Mouse (Mus musculus) neural tube, embryonic 13.5 days (tissue): ENCODE results near the gene Hist1h2ag. TPM values are rescaled to one million over a fixed set of nuclear protein-coding genes. Genes with fewer than 3 reads are reported as not detected.
A peak's percentile ranks its signal among the peaks of the same experiment; 100 is the strongest.

Experiments
- ATAC-seq: fragments of 200-750 bp; cut with Nextera tagmentation; 2 replicates; pipeline ENCODE4 v1.8.0; 2017; ENCODE audit warnings: low read depth, mild to moderate bottlenecking, moderate TSS enrichment, moderate library complexity
- H3K27ac ChIP-seq: fragments of 300-500 bp; sonication (generic); replicated peaks from 2 replicates; pipeline ENCODE4 v1.5.1; 2015; ENCODE audit warnings: moderate library complexity, mild to moderate bottlenecking, inconsistent platforms
- H3K27me3 ChIP-seq: fragments of 300-500 bp; sonication (generic); 2 replicates; pipeline ENCODE4 v1.6.1; 2015; ENCODE audit warnings: mild to moderate bottlenecking, inconsistent platforms
- H3K36me3 ChIP-seq: fragments of 300-500 bp; sonication (generic); 2 replicates; pipeline ENCODE4 v1.6.1; 2015; ENCODE audit warnings: mild to moderate bottlenecking, inconsistent platforms
- H3K4me1 ChIP-seq: fragments of 300-500 bp; sonication (generic); replicated peaks from 2 replicates; pipeline ENCODE4 v1.6.1; 2015; ENCODE audit warnings: inconsistent platforms
- H3K4me2 ChIP-seq: fragments of 300-500 bp; sonication (generic); 2 replicates; pipeline ENCODE4 v1.6.1; 2015; ENCODE audit warnings: inconsistent platforms, mild to moderate bottlenecking, moderate library complexity
- H3K4me3 ChIP-seq: fragments of 300-500 bp; sonication (generic); 2 replicates; pipeline ENCODE4 v1.5.1; 2015; ENCODE audit warnings: mild to moderate bottlenecking, inconsistent platforms
- H3K9ac ChIP-seq: fragments of 300-500 bp; sonication (generic); 2 replicates; pipeline ENCODE4 v1.6.1; 2015; ENCODE audit warnings: moderate library complexity, mild to moderate bottlenecking, inconsistent platforms
- H3K9me3 ChIP-seq: fragments of 300-500 bp; sonication (generic); 2 replicates; pipeline ENCODE4 v1.6.1; 2016; ENCODE audit warnings: inconsistent platforms
- WGBS: fragments of 180-500 bp; shearing (Covaris S2); methylation state at CpG from one replicate; pipeline ENCODE4 v1.1.7; 2015; 5-methylcytosine and 5-hydroxymethylcytosine counted together
- polyA plus RNA-seq: library from polyadenylated mRNA; unstranded; fragments of >200 nt; fragmentation: Nextera tagmentation; extraction: Ambion mirVana; gene quantifications from 2 replicates; pipeline ENCODE4 v1.2.1, GENCODE M21; 2015

Gene Hist1h2ag
- polyA plus RNA-seq, 1 experiment from 2014 or later = 11.4 TPM

GRCm38 (mm10) chr13:22001823-22002222, 40.9 kb downstream of the Hist1h2ag start:
- Histone ChIP-seq H3K9me3 (no peaks in the 10 kb centered on the region), H3K4me3 (no peak overlapping the region), H3K4me2 (no peak overlapping the region), H3K4me1 (peaks cover 20% of the 10 kb centered on the region), H3K36me3 (no peaks in the 10 kb centered on the region), H3K9ac (no peak overlapping the region), H3K27ac (no peak overlapping the region), H3K27me3 (peaks cover 100% of the 10 kb centered on the region)
- 20% methylated on average over 5 of the region's 5 CpGs for WGBS
- ATAC-seq = no peak

GRCm38 (mm10) chr13:22001346-22001745, 41.4 kb downstream of the Hist1h2ag start:
- Histone ChIP-seq H3K4me2 (no peak overlapping the region), H3K36me3 (no peaks in the 10 kb centered on the region), H3K27me3 (peaks cover 100% of the 10 kb centered on the region), H3K4me3 (no peak overlapping the region), H3K9ac (no peak overlapping the region), H3K27ac (no peak overlapping the region), H3K9me3 (no peaks in the 10 kb centered on the region), H3K4me1 (peaks cover 18% of the 10 kb centered on the region)
- ATAC-seq = no peak
- WGBS = 56% methylated on average over 2 of the region's 2 CpGs

DNA sequence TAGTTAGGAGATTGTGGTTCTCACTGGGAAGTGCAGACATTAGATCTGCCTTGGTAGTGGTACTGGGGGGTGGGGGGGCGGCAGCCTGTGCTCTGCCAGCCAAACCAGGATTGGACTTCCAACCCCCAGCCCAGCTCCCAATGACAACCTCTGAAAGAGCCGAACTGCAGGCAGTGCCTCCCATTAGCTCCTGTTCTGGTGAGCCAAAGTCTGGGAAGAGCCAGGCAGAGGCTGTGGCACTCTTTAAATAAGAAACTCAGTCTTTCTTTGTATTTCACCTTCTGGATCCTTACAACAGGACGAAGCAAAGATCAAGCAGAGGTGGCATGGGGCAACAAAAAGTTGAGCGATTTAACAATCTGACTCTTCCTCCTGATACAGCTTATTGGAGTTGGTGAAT, 43.6 kb downstream of the Hist1h2ag start:
- no peak overlapping the region for H3K9ac ChIP-seq
- no peak overlapping the region for H3K4me3 ChIP-seq
- no peak for ATAC-seq
- H3K4me2 ChIP-seq = no peak overlapping the region
- no peak overlapping the region for H3K27ac ChIP-seq
- H3K36me3 ChIP-seq = no peaks in the 10 kb centered on the region
- no peaks in the 10 kb centered on the region for H3K9me3 ChIP-seq
- peaks cover 99% of the 10 kb centered on the region for H3K27me3 ChIP-seq
- 30% methylated on average over 4 of the region's 4 CpGs for WGBS
- H3K4me1 ChIP-seq = peaks cover 17% of the 10 kb centered on the region

- 25% methylated on average over 3 of the region's 3 CpGs for WGBS
- H3K4me1 ChIP-seq = peaks cover 17% of the 10 kb centered on the region
- H3K4me3 ChIP-seq = no peak overlapping the region
- no peak overlapping the region for H3K9ac ChIP-seq
- H3K27me3 ChIP-seq = peaks cover 99% of the 10 kb centered on the region
- no peak overlapping the region for H3K27ac ChIP-seq
- no peaks in the 10 kb centered on the region for H3K9me3 ChIP-seq
- no peaks in the 10 kb centered on the region for H3K36me3 ChIP-seq
- no peak overlapping the region for H3K4me2 ChIP-seq
- no peak for ATAC-seq
Measured at GRCm38 (mm10) chr13:21998412-21998811, 44.3 kb downstream of the Hist1h2ag start.

DNA sequence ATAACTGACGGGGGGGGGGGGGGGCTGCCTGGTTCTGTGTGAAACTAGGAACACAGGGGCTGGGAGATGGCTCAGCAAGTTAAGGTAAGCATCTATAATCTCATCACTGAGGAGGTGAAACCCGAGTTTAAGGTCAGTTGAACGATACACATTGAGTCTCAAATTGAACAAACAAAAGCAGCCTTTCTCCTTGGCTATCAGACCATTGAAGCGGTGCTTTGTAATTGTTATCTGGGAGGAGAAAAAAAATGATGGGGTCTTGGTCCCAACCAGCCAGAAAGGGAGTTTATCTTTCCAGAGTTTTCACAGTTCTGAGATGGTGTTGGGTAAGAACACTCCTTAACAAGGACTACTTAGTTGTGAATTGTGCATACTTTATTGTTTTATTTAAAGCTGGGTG, 44.9 kb downstream of the Hist1h2ag start:
- peaks cover 97% of the 10 kb centered on the region for H3K27me3 ChIP-seq
- WGBS = 7% methylated on average over 4 of the region's 4 CpGs
- H3K36me3 ChIP-seq = no peaks in the 10 kb centered on the region
- no peak for ATAC-seq
- H3K9me3 ChIP-seq = no peaks in the 10 kb centered on the region
- H3K27ac ChIP-seq = no peak overlapping the region
- no peak overlapping the region for H3K4me2 ChIP-seq
- H3K4me3 ChIP-seq = no peak overlapping the region
- peaks cover 17% of the 10 kb centered on the region for H3K4me1 ChIP-seq
- no peak overlapping the region for H3K9ac ChIP-seq

DNA sequence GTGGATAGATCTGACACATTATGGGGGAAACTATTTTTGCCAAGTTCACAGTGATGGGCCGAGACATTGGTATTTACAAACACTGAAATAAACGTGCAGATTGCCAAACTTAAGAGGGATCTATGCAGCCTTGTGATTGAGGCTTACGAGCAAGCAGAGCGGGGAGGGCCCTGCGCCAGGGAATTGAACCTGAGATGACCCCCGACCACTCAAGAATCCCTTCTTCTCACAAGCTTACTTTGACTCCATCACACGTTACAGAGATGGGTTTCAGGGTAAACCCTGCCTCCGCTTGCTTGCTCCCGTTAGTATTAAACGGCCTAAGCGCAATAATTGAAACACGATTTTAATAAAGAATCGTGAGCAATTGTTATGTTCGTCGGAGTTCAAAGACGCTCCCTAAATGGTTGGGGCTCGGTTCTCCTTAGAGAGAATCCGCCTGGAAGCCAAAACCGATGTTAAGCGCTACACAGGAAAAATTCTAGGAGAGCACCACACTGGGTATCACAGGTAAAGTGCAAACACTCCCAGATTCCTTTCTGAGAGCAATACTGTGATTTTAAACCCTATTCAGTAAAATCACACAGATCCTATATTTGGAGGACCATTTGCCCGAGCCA, 45.4 kb downstream of the Hist1h2ag start:
- under 1% methylated on average over 21 of the region's 21 CpGs for WGBS
- Histone ChIP-seq H3K4me2 (peak overlapping the region; percentile 34), H3K27me3 (peaks cover 97% of the 10 kb centered on the region), H3K36me3 (no peaks in the 10 kb centered on the region), H3K9me3 (no peaks in the 10 kb centered on the region), H3K9ac (no peak overlapping the region), H3K4me3 (0 out of 2 replicates have a peak overlapping the region, but pooled peaks have one; percentile 12), H3K4me1 (peaks cover 17% of the 10 kb centered on the region), H3K27ac (no peak overlapping the region)
- ATAC-seq = no peak

GRCm38 (mm10) chr13:21996840-21997185, 45.9 kb downstream of the Hist1h2ag start:
- Histone ChIP-seq H3K36me3 (no peaks in the 10 kb centered on the region), H3K9ac (no peak overlapping the region), H3K4me1 (peaks cover 17% of the 10 kb centered on the region), H3K9me3 (no peaks in the 10 kb centered on the region), H3K27me3 (peaks cover 97% of the 10 kb centered on the region), H3K4me3 (peak overlapping the region; percentile 12; the same call in 1 of the 2 replicates), H3K4me2 (peak overlapping the region; percentile 34), H3K27ac (no peak overlapping the region)
- no peak for ATAC-seq
- WGBS = under 1% methylated on average over 13 of the region's 13 CpGs

DNA sequence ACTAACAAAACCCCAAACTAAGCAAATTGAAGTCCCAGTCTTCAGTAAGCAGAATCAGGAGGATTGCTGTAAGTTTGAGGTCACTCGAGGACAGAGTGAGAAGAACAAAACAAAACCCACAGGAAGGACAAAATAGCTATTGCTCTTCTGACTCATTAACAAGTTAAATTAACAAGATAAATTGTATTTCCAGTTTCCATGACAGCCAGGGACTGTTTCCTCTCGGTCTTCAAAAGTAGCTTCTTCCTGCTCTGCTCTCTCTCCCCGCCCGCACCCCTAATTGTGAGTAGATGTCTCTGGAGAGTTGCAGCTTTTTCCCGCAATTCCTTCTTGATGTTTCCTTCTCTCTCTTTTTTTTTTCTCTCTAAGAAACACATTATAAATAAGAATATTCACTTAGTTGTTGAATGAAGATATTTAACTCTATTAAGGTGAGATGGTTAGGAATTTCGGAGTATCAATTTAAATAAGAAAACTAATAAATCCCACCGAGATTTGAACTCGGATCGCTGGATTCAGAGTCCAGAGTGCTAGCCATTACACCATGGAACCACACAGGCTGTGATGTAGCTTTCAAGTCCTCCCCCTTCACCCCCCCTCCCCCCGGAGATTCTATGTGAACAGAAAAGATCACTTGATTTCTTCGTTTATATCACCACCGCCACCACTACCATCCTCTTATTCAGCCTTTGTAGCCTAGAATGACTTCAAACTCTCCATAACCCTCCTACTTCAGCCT, 46.5 kb downstream of the Hist1h2ag start:
- peak overlapping the region; percentile 12; the same call in 1 of the 2 replicates for H3K4me3 ChIP-seq
- no peak overlapping the region for H3K27ac ChIP-seq
- H3K9ac ChIP-seq = no peak overlapping the region
- H3K9me3 ChIP-seq = no peaks in the 10 kb centered on the region
- H3K27me3 ChIP-seq = peaks cover 97% of the 10 kb centered on the region
- 3% methylated on average over 12 of the region's 12 CpGs for WGBS
- ATAC-seq = no peak
- peak overlapping the region; percentile 50 for H3K4me2 ChIP-seq
- H3K36me3 ChIP-seq = no peaks in the 10 kb centered on the region
- H3K4me1 ChIP-seq = peaks cover 17% of the 10 kb centered on the region

DNA sequence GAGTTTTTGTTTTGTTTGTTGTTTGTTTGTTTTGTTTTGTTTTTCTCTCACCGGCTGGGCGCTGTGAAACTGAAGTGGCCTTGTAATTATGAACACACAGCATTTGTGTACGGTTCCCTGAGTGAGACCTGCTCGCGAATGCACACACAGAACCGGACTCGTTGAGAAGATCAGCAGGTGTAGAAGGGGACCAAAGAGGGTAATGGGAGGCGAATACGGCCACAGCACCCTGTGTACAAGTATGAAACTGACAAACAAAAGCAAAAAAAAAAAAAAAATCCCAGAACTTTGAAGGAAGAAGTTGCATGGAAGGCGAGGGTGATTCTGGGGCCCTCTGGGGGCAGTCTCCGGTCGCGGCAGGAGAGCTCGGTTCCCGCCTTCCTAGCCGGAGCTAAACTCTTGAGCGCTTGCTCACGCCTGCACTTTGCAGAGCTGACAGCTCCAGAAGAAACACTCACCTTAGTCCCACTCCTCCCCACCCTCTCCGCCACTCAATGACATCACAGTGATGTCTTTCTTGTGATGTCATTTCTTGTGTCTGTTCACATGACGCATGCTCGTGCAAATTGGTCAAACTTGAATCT, 47.3 kb downstream of the Hist1h2ag start:
- Histone ChIP-seq H3K4me1 (peaks cover 17% of the 10 kb centered on the region), H3K4me3 (peak overlapping the region; percentile 28), H3K9me3 (no peaks in the 10 kb centered on the region), H3K9ac (no peak overlapping the region), H3K27ac (no peak overlapping the region), H3K27me3 (peaks cover 97% of the 10 kb centered on the region), H3K36me3 (no peaks in the 10 kb centered on the region), H3K4me2 (peak overlapping the region; percentile 50)
- no peak for ATAC-seq
- WGBS = under 1% methylated on average over 21 of the region's 21 CpGs

- Histone ChIP-seq H3K9me3 (no peaks in the 10 kb centered on the region), H3K4me1 (peaks cover 17% of the 10 kb centered on the region), H3K4me3 (peak overlapping the region; percentile 28), H3K27me3 (peaks cover 97% of the 10 kb centered on the region), H3K36me3 (no peaks in the 10 kb centered on the region), H3K4me2 (peak overlapping the region; percentile 50), H3K9ac (no peak overlapping the region), H3K27ac (no peak overlapping the region)
- WGBS = 4% methylated on average over 8 of the region's 8 CpGs
- no peak for ATAC-seq
Measured at GRCm38 (mm10) chr13:21994896-21995295, 47.8 kb downstream of the Hist1h2ag start.

- no peak for ATAC-seq
- Histone ChIP-seq H3K27me3 (peaks cover 89% of the 10 kb centered on the region), H3K27ac (no peak overlapping the region), H3K9ac (no peak overlapping the region), H3K9me3 (no peaks in the 10 kb centered on the region), H3K4me2 (no peak overlapping the region), H3K4me3 (no peak overlapping the region), H3K36me3 (no peaks in the 10 kb centered on the region), H3K4me1 (peaks cover 17% of the 10 kb centered on the region)
- 1% methylated on average over 22 of the region's 22 CpGs for WGBS
Measured at GRCm38 (mm10) chr13:21993957-21994738, 48.6 kb downstream of the Hist1h2ag start.

GRCm38 (mm10) chr13:21992550-21992949, 50.2 kb downstream of the Hist1h2ag start:
- no peak overlapping the region for H3K4me2 ChIP-seq
- H3K27ac ChIP-seq = no peak overlapping the region
- H3K27me3 ChIP-seq = peaks cover 82% of the 10 kb centered on the region
- H3K4me1 ChIP-seq = peaks cover 17% of the 10 kb centered on the region
- 91% methylated on average over 5 of the region's 5 CpGs for WGBS
- no peak overlapping the region for H3K9ac ChIP-seq
- no peak overlapping the region for H3K4me3 ChIP-seq
- ATAC-seq = no peak
- H3K9me3 ChIP-seq = no peaks in the 10 kb centered on the region
- H3K36me3 ChIP-seq = no peaks in the 10 kb centered on the region
